Mouse (Mus musculus) bone marrow, adult 2 months (tissue): Measurements from ENCODE around the gene Khnyn.

Experiments used
- CTCF ChIP-seq: fragments of 200-500 bp; IDR thresholded peaks from 2 replicates; pipeline ENCODE4 v1.5.1; 2011; ENCODE audit warnings: low read length, control low read depth; ENCODE audit not compliant: control insufficient read depth, insufficient read depth
- POLR2A ChIP-seq: fragments of 200-500 bp; IDR thresholded peaks from 2 replicates; pipeline ENCODE4 v1.6.1; 2011; ENCODE audit warnings: low read depth, mild to moderate bottlenecking, control low read depth, low read length, borderline replicate concordance; ENCODE audit not compliant: control insufficient read depth

GRCm38 (mm10) chr14:55918240-55919082, 33.7 kb downstream of the Khnyn start:
- no peak for TF ChIP-seq POLR2A
- TF ChIP-seq CTCF = peak; percentile 57
